12 mouse cellular contexts compared by ENCODE assay signal in the genomic region with DNA sequence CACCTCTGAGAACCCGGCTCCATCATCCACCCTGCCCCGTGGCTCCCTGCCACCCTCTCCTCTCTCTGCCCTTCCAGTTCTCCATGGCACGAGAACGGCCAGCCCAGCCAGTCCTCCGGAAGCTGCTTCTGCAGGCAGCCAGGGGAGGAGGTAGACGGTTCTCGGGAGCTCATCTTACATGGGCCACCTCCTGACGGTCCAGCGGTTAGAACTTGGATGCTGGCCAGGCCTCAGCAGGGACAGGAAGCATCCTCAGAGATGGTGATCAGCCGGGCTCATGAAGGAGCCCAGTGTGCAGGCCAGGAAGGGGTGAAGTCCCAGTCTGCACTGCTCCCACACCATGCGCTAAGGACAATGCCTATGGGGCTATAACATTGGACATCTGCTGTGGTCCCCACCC. TPM values are rescaled to one million over a fixed set of nuclear protein-coding genes. Genes with fewer than 3 reads are reported as not detected.
DNase-seq lines count a peak whose midpoint lies in the region; ATAC-seq lines count a peak whose summit lies in the region.
"Had no signal": no experiment of that assay in that cellular context is flagged by ENCODE, and none has a peak within 500 bp of the region (broad histone marks: within the 10 kb centered on the region; RNA-seq: fewer than 3 reads in every experiment).

No protein-coding gene starts in this region.

- H3K4me2 ChIP-seq in midbrain, embryonic 11.5 days, result no peak overlapping the region

- no peaks in the 10 kb centered on the region for H3K27me3 ChIP-seq in midbrain, embryonic 11.5 days (ENCODE audit: control insufficient read depth, insufficient read depth, low read length)

- no peak overlapping the region for H3K27ac ChIP-seq in midbrain, embryonic 11.5 days (ENCODE audit: low read depth, low read length)
- H3K27ac ChIP-seq: liver, embryonic 14.5 days had no signal

- no peaks in the 10 kb centered on the region for H3K4me1 ChIP-seq in midbrain, embryonic 11.5 days (ENCODE audit: control insufficient read depth, insufficient read depth, low read length)

- H3K4me3 ChIP-seq in midbrain, embryonic 11.5 days (ENCODE audit: low read depth, low read length), result no peak overlapping the region

- H3K36me3 ChIP-seq in midbrain, embryonic 11.5 days (ENCODE audit: control insufficient read depth, insufficient read depth, low read length), result no peaks in the 10 kb centered on the region

- no peak for ATAC-seq in midbrain, embryonic 11.5 days (ENCODE audit: low FRiP score)

- no peak overlapping the region for H3K9ac ChIP-seq in midbrain, embryonic 11.5 days (ENCODE audit: low read length)
- H3K9ac ChIP-seq: liver, embryonic 14.5 days had no signal

- no peaks in the 10 kb centered on the region for H3K9me3 ChIP-seq in midbrain, embryonic 11.5 days (ENCODE audit: control insufficient read depth, low read length)

- WGBS in midbrain, embryonic 11.5 days, result 76% methylated on average over 11 of the region's 11 CpGs

- DNase-seq in adrenal gland, adult (ENCODE audit: inconsistent age in 2 of 2, low spot score in 1 of 2), result peak; percentile 51 to 66
- no peak for DNase-seq in adrenal gland, adult 8-10 months
- DNase-seq in urinary bladder, postnatal 14 days (ENCODE audit: low spot score), result peak; percentile 61
- DNase-seq in urinary bladder, postnatal 25 days (ENCODE audit: low spot score), result no peak
- DNase-seq in kidney, postnatal 10 days, result peak; percentile 86
- DNase-seq in midbrain, embryonic 11.5 days (ENCODE audit: low spot score, missing footprints), result no peak
- no peak for DNase-seq in left cerebral cortex, adult 9 months (ENCODE audit: low spot score in 2 of 2)
- no peak for DNase-seq in thymus, adult 18-20 months

RNA-seq across cellular contexts. Expression of gene 2900026A02Rik, which starts 6.6 kb away (rescaled TPM):
- 10 to 100 TPM; 13.5 to 20.0 (median 15.7) TPM for total RNA-seq in adrenal gland, adult 8-10 months (2022)
- 0.98 and 1.2 TPM in 2 replicates for polyA plus RNA-seq in midbrain, embryonic 11.5 days (2014; fragmentation: Nextera tagmentation; extraction: Ambion mirVana)

RNA-seq across cellular contexts. Expression of gene Tmem211, which starts 12.3 kb away (rescaled TPM):
- not detected for total RNA-seq in adrenal gland, adult 8-10 months (2022)
- polyA plus RNA-seq in midbrain, embryonic 11.5 days (2014; fragmentation: Nextera tagmentation; extraction: Ambion mirVana), result 0.16 TPM in 1 of 2 replicates, not detected in the other
- total RNA-seq: layer of hippocampus, adult 8-10 months had no signal
- polyA plus RNA-seq: cortical plate, adult 2 months; liver, embryonic 14.5 days; neural tube, embryonic 11.5 days had no signal

Comparison
In these comparisons a context has a peak if more than half of its experiments do, and no peak if none do; other contexts are left out.
1. DNase-seq: peak in adrenal gland, adult (2 of 2), urinary bladder, postnatal 14 days (single experiment) and kidney, postnatal 10 days (single experiment); none in adrenal gland, adult 8-10 months (single experiment), urinary bladder, postnatal 25 days (single experiment), midbrain, embryonic 11.5 days (single experiment), left cerebral cortex, adult 9 months (0 of 2) and thymus, adult 18-20 months (0 of 2).